Mouse (Mus musculus) megakaryocyte, embryonic 14.5 days (primary cell): Measurements from ENCODE around the gene Aebp2. TPM values are rescaled to one million over a fixed set of nuclear protein-coding genes. Genes with fewer than 3 reads are reported as not detected.
"Not testable (repeated sequence)": the region's sequence is repeated elsewhere in the genome, so short reads cannot be mapped to it uniquely, and the experiment has no call there.

Source experiments
- H3K27me3 ChIP-seq: replicated peaks from 2 replicates; pipeline ENCODE3; 2012; ENCODE audit warnings: inconsistent platforms
- H3K36me3 ChIP-seq: replicated peaks from 2 replicates; pipeline ENCODE3; 2012; ENCODE audit warnings: low read length, inconsistent platforms, mixed read lengths
- H3K4me1 ChIP-seq: 2 replicates; pipeline ENCODE4 v1.6.1; 2012; ENCODE audit warnings: inconsistent platforms
- H3K4me3 ChIP-seq: replicated peaks from 2 replicates; pipeline ENCODE3; 2012; ENCODE audit warnings: moderate library complexity, mild to moderate bottlenecking, inconsistent platforms
- H3K9me3 ChIP-seq: 2 replicates; pipeline ENCODE4 v1.6.1; 2012; ENCODE audit warnings: inconsistent platforms
- FLI1 ChIP-seq: IDR thresholded peaks from 2 replicates; pipeline ENCODE4 v1.6.1; 2012; ENCODE audit warnings: low read length, inconsistent platforms, mixed read lengths
- GATA1 ChIP-seq: IDR thresholded peaks from 3 replicates; pipeline ENCODE4 v1.6.1; 2012; ENCODE audit warnings: mixed read lengths, low read length, inconsistent platforms, borderline replicate concordance
- polyA plus RNA-seq: library from polyadenylated mRNA; stranded (reverse); fragments of >175 nt; gene quantifications from 2 replicates; pipeline ENCODE4 v1.2.3, GENCODE M21; 2012; ENCODE audit warnings: low replicate concordance; ENCODE audit not compliant: insufficient read depth

The Aebp2 gene
- polyA plus RNA-seq, 1 experiment = 10.2 TPM

DNA sequence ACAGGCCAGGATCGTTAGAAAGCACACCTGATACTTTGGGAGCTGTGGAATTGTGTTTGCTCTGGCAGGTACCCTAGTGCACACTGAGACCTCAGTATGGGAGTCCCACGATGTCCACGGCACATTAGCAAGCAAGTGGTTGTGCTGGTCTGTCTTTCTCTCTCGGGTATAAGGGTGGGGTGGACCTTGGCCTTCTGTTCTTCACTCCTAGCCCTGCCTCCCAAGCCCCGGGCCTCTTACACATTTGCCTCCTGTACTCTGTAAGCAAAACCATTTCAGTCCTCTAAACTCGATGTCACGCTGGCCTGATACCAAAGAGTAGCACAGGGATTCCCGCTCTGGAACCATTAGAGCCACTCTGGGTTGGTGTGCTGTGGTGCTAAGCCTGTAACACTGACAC is 29.8 kb upstream of the Aebp2 start:
- no peaks in the 10 kb centered on the region; the same call in 1 of the 2 replicates for H3K4me1 ChIP-seq
- H3K4me3 ChIP-seq = no peak overlapping the region
- TF ChIP-seq FLI1 = no peak
- H3K27me3 ChIP-seq = no peaks in the 10 kb centered on the region
- H3K9me3 ChIP-seq = no peaks in the 10 kb centered on the region
- H3K36me3 ChIP-seq = peaks cover 68% of the 10 kb centered on the region

DNA sequence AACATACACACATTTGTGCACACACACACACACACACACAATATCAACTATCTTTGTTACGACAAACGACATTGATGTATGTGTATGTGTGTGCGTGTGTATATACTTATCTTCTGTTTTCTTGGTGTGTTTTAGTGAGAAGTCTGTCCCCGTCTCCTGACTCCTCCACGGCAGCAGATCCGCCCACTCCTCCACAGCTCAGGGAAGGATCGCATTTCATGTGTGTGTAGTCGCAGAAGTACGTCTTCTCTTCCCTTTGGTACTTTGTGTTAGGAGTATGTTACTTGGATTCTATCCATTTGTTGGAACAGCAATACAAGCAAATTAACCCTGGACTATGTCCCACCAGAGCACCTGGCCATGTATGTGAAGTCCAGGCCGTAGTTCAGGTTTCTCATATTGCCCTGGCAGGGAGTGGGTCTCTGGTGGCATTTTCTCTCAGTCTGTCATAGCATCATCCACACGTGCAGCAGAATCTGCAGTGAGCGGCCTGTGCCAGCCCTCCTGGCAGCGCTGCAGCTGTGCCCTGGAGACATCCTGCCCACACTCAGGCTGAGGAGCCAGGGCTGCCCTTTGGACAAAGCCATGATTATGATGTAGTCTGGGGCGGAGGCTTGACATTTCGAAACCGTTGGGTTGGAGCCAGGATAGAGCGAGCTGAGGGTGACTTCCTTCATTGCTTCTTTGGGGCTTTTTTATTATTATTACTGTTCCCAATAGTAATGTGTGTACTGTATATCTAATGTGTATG is 28.9 kb upstream of the Aebp2 start:
- peaks cover 60% of the 10 kb centered on the region for H3K36me3 ChIP-seq
- H3K4me3 ChIP-seq = no peak overlapping the region
- TF ChIP-seq GATA1 (no peak), FLI1 (no peak)
- no peaks in the 10 kb centered on the region for H3K27me3 ChIP-seq
- no peaks in the 10 kb centered on the region; the same call in 1 of the 2 replicates for H3K4me1 ChIP-seq
- H3K9me3 ChIP-seq = no peaks in the 10 kb centered on the region

DNA sequence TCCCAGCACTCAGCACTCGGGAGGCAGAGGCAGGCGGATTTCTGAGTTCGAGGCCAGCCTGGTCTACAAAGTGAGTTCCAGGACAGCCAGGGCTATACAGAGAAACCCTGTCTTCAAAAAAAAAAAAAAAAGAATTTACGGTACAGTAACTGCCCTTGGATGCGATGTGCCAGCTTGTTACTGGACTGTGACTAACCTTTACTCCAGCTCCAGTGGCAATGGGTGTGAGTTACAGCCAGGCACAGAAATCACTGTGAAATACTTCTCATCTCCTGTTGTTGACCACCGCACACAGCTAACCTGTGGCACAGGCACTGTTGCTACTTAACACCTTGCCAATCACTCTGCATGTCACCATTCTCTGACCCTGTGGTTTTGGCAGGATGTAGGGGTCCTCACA is 26.9 kb upstream of the Aebp2 start:
- H3K9me3 ChIP-seq, H3K27me3 ChIP-seq, H3K4me1 ChIP-seq, H3K4me3 ChIP-seq: not testable (repeated sequence)
- peaks cover 50% of the 10 kb centered on the region for H3K36me3 ChIP-seq

DNA sequence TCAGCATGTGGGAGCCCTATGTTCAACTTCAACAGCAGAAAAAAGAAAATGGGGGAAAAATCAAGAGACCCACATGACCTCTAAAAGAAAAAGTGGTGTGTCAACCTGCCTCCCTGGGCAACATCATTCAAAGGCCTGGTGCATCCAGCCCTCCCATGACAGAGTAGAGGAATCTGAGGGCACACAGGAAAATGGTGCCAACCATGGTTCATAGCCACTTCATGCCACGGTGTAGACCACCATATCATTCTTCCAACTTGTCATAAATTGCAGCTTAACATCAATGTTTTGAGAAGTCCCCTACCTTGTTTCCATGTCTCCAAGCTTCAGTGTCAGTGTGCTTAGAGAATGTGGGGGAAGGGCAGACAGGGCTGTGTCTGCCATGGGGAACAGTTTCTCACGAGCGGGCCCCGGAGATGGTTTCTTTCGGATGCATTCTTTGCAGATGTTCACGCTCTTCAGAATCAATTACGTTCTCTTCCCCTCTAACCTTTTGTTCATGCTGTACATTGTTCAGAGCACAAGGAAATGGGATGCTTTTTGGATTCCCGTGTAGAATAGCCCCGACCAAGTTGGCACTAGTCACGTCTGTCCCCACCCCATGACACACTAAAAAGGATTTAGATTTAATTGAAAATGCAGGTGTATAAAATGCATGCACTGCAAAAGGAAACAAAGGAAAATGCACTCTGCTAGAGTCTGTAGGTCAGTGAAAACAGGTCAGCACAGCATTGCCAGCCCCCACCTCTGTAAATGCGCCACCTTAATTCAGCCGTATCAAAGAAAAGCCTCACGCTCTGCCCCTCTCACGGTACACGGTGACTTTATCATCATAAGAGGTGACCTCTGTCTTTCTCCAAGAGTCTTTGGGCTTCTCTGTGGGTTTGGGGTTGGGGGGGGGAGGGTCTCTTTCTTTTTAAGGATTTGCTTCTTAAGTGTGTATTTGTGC is 24.8 kb upstream of the Aebp2 start:
- Histone ChIP-seq H3K4me1 (no peaks in the 10 kb centered on the region; the same call in 1 of the 2 replicates), H3K36me3 (peaks cover 34% of the 10 kb centered on the region), H3K27me3 (no peaks in the 10 kb centered on the region), H3K9me3 (no peaks in the 10 kb centered on the region), H3K4me3 (no peak overlapping the region)
- TF ChIP-seq GATA1 (no peak), FLI1 (no peak)

DNA sequence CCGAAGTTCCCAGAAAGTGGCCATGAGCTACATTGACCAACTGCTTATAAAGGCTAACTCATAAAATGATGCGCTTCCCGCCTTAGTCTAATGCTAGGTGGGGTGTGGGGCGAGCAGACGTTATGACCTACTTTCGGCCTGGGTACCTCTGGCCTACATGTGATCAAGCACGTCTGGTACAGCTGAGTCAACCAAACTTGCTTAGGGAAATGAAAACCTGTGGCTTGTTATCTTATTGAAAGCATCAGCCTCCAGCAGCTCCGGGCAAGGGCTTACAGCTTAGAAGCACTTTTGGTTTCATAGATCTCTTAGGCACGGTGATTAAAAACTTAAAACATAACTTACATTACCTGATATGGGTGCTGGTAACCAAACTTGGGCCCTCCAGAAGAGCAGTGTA is 23.9 kb upstream of the Aebp2 start:
- Histone ChIP-seq H3K36me3 (peaks cover 26% of the 10 kb centered on the region), H3K4me1 (no peaks in the 10 kb centered on the region; the same call in 1 of the 2 replicates), H3K4me3 (no peak overlapping the region), H3K27me3 (peaks cover under 1% of the 10 kb centered on the region), H3K9me3 (no peaks in the 10 kb centered on the region)
- TF ChIP-seq GATA1 (no peak), FLI1 (no peak)

GRCm38 (mm10) chr6:140599337-140599736 is 23.1 kb upstream of the Aebp2 start:
- Histone ChIP-seq H3K4me1 (no peaks in the 10 kb centered on the region; the same call in 1 of the 2 replicates), H3K36me3 (peaks cover 18% of the 10 kb centered on the region), H3K9me3 (no peaks in the 10 kb centered on the region), H3K4me3 (no peak overlapping the region), H3K27me3 (peaks cover 2% of the 10 kb centered on the region)
- TF ChIP-seq GATA1 = no peak
- TF ChIP-seq FLI1 = no peak

GRCm38 (mm10) chr6:140600671-140601070 is 21.8 kb upstream of the Aebp2 start:
- H3K4me1 ChIP-seq, H3K27me3 ChIP-seq, H3K4me3 ChIP-seq, H3K9me3 ChIP-seq: not testable (repeated sequence)
- H3K36me3 ChIP-seq = peaks cover 12% of the 10 kb centered on the region

DNA sequence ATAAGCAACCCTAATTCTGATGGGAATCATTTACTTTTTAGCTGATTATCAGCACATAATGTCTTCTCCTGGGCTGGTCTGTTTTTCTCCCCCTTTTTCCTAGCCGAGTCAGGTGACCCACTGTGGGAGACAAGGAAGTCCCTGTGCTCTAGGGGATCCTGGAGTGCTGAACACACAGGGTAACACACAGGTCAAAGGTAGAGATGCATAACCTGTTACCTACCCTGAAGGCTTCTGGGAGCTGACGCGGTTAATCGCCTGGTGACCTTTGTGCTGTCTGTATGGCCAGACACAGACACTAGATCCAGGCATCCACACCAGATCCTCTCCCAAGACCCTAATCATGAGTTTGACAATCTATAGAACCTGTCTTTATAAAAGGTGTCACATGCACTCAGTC is 21.3 kb upstream of the Aebp2 start:
- no peak overlapping the region for H3K4me3 ChIP-seq
- TF ChIP-seq FLI1 (no peak), GATA1 (no peak)
- no peaks in the 10 kb centered on the region for H3K4me1 ChIP-seq
- H3K9me3 ChIP-seq = no peaks in the 10 kb centered on the region
- H3K36me3 ChIP-seq = peaks cover 7% of the 10 kb centered on the region
- peaks cover 2% of the 10 kb centered on the region for H3K27me3 ChIP-seq

DNA sequence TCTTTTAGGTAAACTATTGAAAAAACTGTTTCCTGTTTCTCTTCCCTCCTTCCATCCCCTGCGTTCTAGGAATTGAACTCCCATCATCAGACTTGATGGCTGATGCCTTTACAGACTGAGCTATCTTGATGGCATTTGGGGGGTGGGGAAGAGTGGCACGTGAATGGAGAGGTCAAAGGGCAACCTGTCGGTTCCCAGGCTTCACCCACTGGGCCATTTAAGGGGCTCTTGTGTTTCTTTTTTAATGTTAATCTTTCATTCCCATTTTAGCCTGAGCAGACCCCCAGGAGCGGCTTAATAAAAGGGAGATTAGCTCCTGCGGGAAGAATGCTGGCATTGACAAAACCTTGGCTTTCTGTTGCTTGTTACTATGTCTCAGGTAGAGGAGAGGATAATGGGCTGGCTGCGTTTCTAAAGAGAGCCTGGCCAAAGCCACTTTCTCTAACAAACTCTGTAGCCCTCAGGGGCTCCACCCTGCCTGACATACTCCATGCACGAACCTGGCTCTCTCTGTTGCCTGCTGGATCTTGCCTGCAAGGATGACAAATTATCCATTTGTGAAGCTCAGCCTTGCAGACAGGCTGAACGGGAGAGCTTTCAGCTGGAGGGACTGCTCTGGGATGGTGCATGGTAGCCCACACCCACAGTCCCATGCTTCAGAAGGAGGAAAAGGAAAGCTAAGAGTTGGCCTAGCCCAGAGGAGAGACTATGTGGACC is 19.1 kb upstream of the Aebp2 start:
- Histone ChIP-seq H3K9me3 (no peaks in the 10 kb centered on the region), H3K36me3 (no peaks in the 10 kb centered on the region), H3K27me3 (peaks cover 4% of the 10 kb centered on the region), H3K4me3 (no peak overlapping the region), H3K4me1 (no peaks in the 10 kb centered on the region)
- TF ChIP-seq GATA1 = no peak
- TF ChIP-seq FLI1 = no peak

- not testable (repeated sequence) for H3K4me1 ChIP-seq, H3K27me3 ChIP-seq, H3K4me3 ChIP-seq, H3K36me3 ChIP-seq, H3K9me3 ChIP-seq
These were observed 17.3 kb upstream of the Aebp2 start for GRCm38 (mm10) chr6:140605173-140605572.
